Mouse (Mus musculus) layer of hippocampus, adult 18-20 months (tissue): ENCODE data around the gene Gm10491. TPM values are rescaled to one million over a fixed set of nuclear protein-coding genes. Genes with fewer than 3 reads are reported as not detected.
"Not testable (repeated sequence)": the region's sequence is repeated elsewhere in the genome, so short reads cannot be mapped to it uniquely, and the experiment has no call there.

ENCODE experiments used
- DNase-seq, 2 experiments: peaks; one replicate each; pipeline ENCODE4 v3.0.0; 2022; ENCODE audit warnings: low spot score in 2 of 2
- long read RNA-seq: library from polyadenylated mRNA; stranded (forward); transcript quantifications from one replicate; pipeline ENCODE4 v2.0.0, GENCODE M21; 2021
- total RNA-seq, 2 experiments: library from RNA; stranded (reverse); gene quantifications; 2 replicates each; pipeline ENCODE4 v1.2.3; 2021

Gm10491 gene
- not detected for total RNA-seq
- long read RNA-seq, result 0 reads

GRCm38 (mm10) chrX:7907735-7908134 is at the start of gene Gm10491:
Gm10491 (minus strand) TSS chrX:7907835.
- DNase-seq, result no peak

- no peak for DNase-seq
Observed at GRCm38 (mm10) chrX:7950091-7950490, 42.5 kb upstream of the Gm10491 start.

GRCm38 (mm10) chrX:7947900-7948492 is 40.4 kb upstream of the Gm10491 start:
- peak; percentile 93 to 95 for DNase-seq

- DNase-seq, result no peak
Observed at GRCm38 (mm10) chrX:7947108-7947899, 39.7 kb upstream of the Gm10491 start, which contains the start of gene Hdac6. Hdac6 (minus strand) TSS chrX:7947889.

- no peak for DNase-seq
Observed at GRCm38 (mm10) chrX:7945618-7946017, 38.0 kb upstream of the Gm10491 start.

GRCm38 (mm10) chrX:7937667-7938066 is 30.0 kb upstream of the Gm10491 start:
- no peak for DNase-seq

- DNase-seq, result no peak
Observed at GRCm38 (mm10) chrX:7936874-7937273, 29.2 kb upstream of the Gm10491 start.

GRCm38 (mm10) chrX:7928270-7928790 is 20.7 kb upstream of the Gm10491 start, which contains the start of gene Eras:
Eras (minus strand) TSS chrX:7928607.
- no peak for DNase-seq

- DNase-seq, result no peak
Observed at GRCm38 (mm10) chrX:7927116-7927515, 19.5 kb upstream of the Gm10491 start.

- no peak for DNase-seq
Observed at GRCm38 (mm10) chrX:7926266-7926665, 18.6 kb upstream of the Gm10491 start.

- DNase-seq, result no peak
Observed at GRCm38 (mm10) chrX:7922032-7922431, 14.4 kb upstream of the Gm10491 start.

GRCm38 (mm10) chrX:7919601-7920383 is 12.2 kb upstream of the Gm10491 start, which contains the start of gene Pcsk1n:
Pcsk1n (plus strand) TSS chrX:7919822.
- peak; percentile 36 to 67 for DNase-seq

- DNase-seq, result not testable (repeated sequence)
Observed at GRCm38 (mm10) chrX:7917960-7918359, 10.3 kb upstream of the Gm10491 start.

- not testable (repeated sequence) for DNase-seq
Observed at GRCm38 (mm10) chrX:7915669-7916068, 8.0 kb upstream of the Gm10491 start.

- DNase-seq, result no peak
Observed at GRCm38 (mm10) chrX:7910473-7910872, 2.8 kb upstream of the Gm10491 start.

- DNase-seq, result not testable (repeated sequence)
Observed at GRCm38 (mm10) chrX:7909242-7909641, 1.6 kb upstream of the Gm10491 start, which contains the start of gene Gm10490. Gm10490 (plus strand) TSS chrX:7909542.

- DNase-seq, result no peak
Observed at GRCm38 (mm10) chrX:7904441-7904840, 3.2 kb downstream of the Gm10491 start.

- peak; percentile 83 to 92 for DNase-seq
Observed at GRCm38 (mm10) chrX:7898880-7899874, 8.5 kb downstream of the Gm10491 start, which contains the start of the genes Pqbp1 and Timm17b. Pqbp1 (minus strand) TSS chrX:7899269. Timm17b (plus strand) TSS chrX:7899357.

GRCm38 (mm10) chrX:7898211-7898610 is 9.4 kb downstream of the Gm10491 start:
- DNase-seq, result no peak
